19 mouse cellular contexts compared by ENCODE assay signal in the genomic region with DNA sequence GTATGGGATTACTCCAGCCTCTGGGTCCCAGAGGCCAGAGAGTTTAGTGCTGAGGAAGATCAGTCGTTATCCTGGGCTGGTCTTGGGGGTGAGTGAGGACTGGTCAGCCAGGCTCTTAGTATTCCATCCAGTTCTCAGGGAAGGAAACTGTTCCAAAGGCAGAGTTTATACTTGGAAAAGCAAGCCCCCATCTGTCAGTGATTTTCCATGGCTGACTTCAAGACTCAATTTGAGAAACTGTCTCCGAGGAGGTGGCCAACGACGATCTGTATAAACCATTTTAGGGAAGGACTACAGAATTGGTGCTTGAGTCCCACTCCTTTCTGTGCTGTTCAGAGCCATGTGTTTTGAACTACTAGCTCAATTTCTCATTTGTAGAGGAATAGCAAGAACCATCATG. TPM values are rescaled to one million over a fixed set of nuclear protein-coding genes. Genes with fewer than 3 reads are reported as not detected.
"Had no signal": no experiment of that assay in that cellular context is flagged by ENCODE, and none has a peak within 500 bp of the region (broad histone marks: within the 10 kb centered on the region; RNA-seq: fewer than 3 reads in every experiment).

No protein-coding gene starts in this region.

- H3K4me1 ChIP-seq: liver, embryonic 13.5 days had no signal

- DNase-seq: kidney, adult 18-20 months; kidney, adult 9 months; kidney, postnatal 14 days; kidney, postnatal 4 days; layer of hippocampus, adult 9-11 months; layer of hippocampus, postnatal 36 days; liver, embryonic 13.5 days; lung, adult 2 months; lung, postnatal 14 days; lung, postnatal 4 days; thymus, adult 18-20 months; thymus, postnatal 36 days had no signal

- H3K27ac ChIP-seq: liver, embryonic 13.5 days; midbrain, embryonic 12.5 days; midbrain, embryonic 15.5 days; neural tube, embryonic 12.5 days had no signal

- H3K9me3 ChIP-seq: liver, embryonic 13.5 days; midbrain, embryonic 12.5 days; midbrain, embryonic 15.5 days; neural tube, embryonic 12.5 days; neural tube, embryonic 15.5 days had no signal

- ATAC-seq: midbrain, embryonic 15.5 days had no signal

- H3K36me3 ChIP-seq: midbrain, embryonic 15.5 days had no signal

- H3K27me3 ChIP-seq: neural tube, embryonic 12.5 days; neural tube, embryonic 15.5 days had no signal

- H3K4me3 ChIP-seq: liver, embryonic 13.5 days; midbrain, embryonic 12.5 days; midbrain, embryonic 15.5 days; neural tube, embryonic 12.5 days; neural tube, embryonic 15.5 days had no signal

RNA-seq across cellular contexts. Expression of gene Map6d1, which starts 2.5 kb away (rescaled TPM):
- total RNA-seq: liver, adult 2 months; megakaryocyte progenitor cell, adult 5-6 weeks; megakaryocyte-erythroid progenitor cell, adult 5-6 weeks had no signal
- polyA plus RNA-seq: liver, adult 2 months; lung, adult 2 months had no signal
